Mouse (Mus musculus) small intestine, adult 10 weeks (tissue): ENCODE measurements around the gene Cracr2a. TPM values are rescaled to one million over a fixed set of nuclear protein-coding genes. Genes with fewer than 3 reads are reported as not detected.

Experiments
- polyA plus RNA-seq: library from polyadenylated mRNA; stranded (reverse); fragments of 350-450 nt; fragmentation: Illumina TruSeq; extraction: RNeasy Lipid Tissue Mini Kit (QIAGEN cat#74804); gene quantifications from one replicate; pipeline ENCODE4 v1.2.3, GENCODE M21; 2014; ENCODE audit warnings: low replicate concordance

Gene Cracr2a
- 7.0 TPM for polyA plus RNA-seq

DNA sequence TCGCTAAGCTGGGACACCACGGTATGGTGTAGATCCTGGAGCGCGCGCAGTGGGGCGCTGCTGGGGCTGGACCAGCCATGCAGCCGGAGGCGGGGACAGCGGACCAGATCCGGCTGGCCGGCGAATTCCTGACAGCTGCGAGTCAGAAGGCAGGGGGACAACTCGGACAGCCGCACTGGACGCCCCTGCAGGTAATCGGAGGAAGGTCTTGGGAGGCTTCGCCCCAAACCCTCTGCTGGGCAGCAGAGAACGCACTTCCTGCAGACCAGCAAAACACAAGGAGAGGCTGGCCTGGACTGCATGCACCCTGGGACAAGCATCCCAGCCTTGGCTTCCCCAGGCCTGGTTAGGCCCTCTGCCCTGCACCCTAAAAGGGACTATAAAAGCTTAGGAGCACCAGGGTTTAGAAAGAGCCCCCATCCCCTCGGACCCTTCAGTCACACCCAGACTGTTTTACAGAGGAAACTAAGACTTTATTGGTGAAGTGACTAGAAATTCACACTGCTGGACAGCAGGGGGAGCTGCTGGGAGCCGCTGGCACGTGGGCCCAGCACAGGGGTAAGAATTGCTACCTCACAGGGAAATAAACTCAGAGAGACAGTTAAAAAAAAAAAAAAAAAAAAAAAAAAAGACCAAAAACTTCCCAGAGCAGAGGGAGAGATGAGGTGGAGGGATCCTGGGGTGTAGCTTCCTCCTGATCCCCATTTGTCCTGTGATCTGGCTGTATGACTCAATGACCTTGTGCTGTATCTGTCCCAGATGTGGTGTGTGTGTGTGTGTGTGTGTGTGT lies at the start of gene Cracr2a:
Cracr2a (plus strand) TSS at position 108 of the 790 bp plus-strand sequence.

Other genes with a start within 250 kb of the Cracr2a start
- gene Parp11, start 114.5 kb upstream of the Cracr2a start, polyA plus RNA-seq, result 13.2 TPM
- not detected for gene Prmt8, start 208.1 kb downstream of the Cracr2a start, polyA plus RNA-seq